Mouse (Mus musculus) layer of hippocampus, postnatal 10 days (tissue): ENCODE measurements at regions not wholly inside any gene's neighbourhood (a gene's known extent, or its start where the extent isn't known, plus 50 kb on each side); places are given as distances from the start of the nearest gene placed in this dataset.
A peak's percentile ranks its signal among the peaks of the same experiment; 100 is the strongest.

ENCODE experiments used
- DNase-seq, 2 experiments: peaks; one replicate each; pipeline ENCODE4 v3.0.0; 2021; ENCODE audit warnings: low spot score in 2 of 2

GRCm38 (mm10) chr2:173366734-173367133, 90.4 kb upstream of the Pmepa1 start:
- DNase-seq = no peak

- no peak for DNase-seq
These were observed 92.6 kb upstream of the Pmepa1 start for GRCm38 (mm10) chr2:173368899-173369298.

DNA sequence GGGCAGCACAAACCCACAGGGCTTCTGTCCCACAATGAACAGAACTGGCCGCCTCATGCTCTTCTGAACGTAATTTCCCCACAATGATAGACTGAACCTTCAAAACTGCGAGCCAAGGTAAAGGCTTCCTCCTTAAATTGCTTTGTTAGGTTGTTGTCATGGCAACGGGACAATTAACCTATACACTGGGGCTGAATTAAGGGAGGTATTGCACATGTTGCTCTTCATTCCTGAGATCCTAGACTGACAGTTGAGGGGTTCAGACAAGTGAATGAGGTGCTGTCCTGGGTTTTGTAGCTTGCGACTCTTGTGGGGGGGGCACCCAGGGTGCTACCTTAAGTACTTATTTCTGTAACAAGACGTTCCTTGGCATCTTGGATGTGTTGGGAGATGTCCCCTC, 100.6 kb upstream of the Pmepa1 start:
- no peak for DNase-seq

GRCm38 (mm10) chr2:173377497-173378257, 101.3 kb upstream of the Pmepa1 start:
- DNase-seq = no peak

DNA sequence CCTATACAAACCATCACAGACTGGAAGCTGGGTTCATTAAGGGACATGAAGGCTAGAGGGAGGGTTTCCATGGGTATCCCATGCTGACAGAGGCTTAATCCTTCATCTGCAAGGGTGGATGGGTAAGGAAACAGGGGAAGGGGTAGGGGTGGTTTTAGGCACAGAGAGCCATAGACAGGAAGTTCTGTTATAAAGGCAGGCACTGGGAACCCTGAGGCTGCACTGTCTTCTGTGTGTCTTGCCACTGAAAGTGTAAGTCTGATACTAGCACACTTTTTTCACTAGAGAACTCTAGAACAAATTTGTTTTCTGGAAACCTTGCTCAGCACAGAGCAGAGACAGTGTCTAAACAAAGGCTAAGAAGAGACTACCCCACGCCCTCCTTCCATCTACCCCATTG, 103.4 kb upstream of the Pmepa1 start:
- DNase-seq = no peak

- no peak for DNase-seq
These were observed 104.0 kb upstream of the Pmepa1 start for GRCm38 (mm10) chr2:173380341-173380761.

DNA sequence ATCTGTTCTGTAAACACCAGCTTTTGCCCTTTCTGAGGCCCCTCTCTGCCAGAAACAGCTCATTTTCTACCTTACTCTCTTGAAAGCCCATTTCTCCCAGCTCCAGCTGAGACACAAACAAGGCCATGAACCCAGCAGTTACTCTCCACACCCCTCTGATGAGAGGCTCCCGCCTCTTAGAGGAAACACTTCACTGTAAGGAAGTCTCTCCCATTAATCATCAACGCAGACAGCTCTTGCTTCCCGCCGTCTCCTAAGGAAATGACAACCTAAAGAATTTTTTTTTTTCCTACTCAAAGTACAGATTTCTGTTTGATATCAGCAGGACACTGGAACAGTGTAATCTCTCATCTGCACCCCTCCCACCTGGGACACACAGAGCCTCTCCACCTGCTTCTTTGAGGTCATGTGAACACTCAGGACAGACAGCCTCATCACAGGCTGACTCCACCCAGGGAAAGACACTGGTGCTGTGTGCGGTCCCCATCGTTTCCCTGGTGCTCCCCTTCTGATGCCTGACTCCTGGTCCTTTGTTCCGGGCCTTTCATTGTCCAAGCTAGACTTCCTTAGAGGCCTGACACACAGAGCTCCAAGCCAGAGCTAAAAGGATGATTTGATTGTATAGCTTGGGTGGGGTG, 106.0 kb upstream of the Pmepa1 start:
- DNase-seq = no peak

- no peak for DNase-seq
These were observed 108.7 kb upstream of the Pmepa1 start for GRCm38 (mm10) chr2:173384935-173385586.

DNA sequence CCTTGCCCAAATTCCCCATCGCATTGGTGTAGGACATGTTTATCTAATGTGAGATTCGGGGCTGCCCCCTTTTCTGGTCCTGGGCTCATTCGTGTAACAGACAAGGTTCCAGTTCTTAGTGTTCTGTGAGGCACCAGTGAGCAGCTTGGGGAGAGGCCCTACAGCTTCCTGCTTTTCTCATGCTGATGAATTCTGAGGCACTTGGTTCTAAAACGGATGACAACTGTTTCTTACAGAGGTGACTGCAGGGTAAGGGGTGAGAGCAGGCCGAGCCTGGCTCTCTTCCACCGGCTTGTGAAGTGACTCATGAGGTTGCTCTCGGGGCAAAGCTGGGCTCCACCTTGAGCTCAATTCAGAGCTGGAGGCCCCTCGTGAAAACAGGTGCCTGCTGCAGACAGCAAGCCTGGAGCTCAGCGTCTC, 109.4 kb upstream of the Pmepa1 start:
- DNase-seq = no peak

- DNase-seq = no peak
These were observed 111.8 kb upstream of the Pmepa1 start for GRCm38 (mm10) chr2:173388140-173388539.

- no peak for DNase-seq
These were observed 116.4 kb upstream of the Pmepa1 start for GRCm38 (mm10) chr2:173392557-173393323.

- no peak for DNase-seq
These were observed 116.9 kb upstream of the Pmepa1 start for GRCm38 (mm10) chr2:173393324-173393592.

DNA sequence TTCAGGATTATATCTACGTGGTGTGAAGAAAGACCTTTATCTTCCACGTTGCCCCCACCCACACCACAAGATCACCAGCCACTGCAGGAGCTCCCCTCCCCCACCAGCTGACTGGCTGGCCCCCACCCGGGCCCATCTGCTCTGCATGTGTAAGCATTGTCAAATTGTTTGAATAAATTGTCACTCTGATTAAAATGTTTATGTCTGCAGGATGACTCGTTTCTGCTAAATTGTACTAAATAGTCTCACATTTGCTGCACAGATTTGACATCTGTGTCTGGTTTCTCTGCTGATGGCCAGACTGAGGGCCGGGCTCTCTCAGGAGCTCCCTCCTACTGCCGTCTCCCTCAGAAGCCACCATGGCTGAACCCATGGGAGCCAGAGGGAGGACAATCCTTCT, 119.2 kb upstream of the Pmepa1 start:
- DNase-seq = no peak

DNA sequence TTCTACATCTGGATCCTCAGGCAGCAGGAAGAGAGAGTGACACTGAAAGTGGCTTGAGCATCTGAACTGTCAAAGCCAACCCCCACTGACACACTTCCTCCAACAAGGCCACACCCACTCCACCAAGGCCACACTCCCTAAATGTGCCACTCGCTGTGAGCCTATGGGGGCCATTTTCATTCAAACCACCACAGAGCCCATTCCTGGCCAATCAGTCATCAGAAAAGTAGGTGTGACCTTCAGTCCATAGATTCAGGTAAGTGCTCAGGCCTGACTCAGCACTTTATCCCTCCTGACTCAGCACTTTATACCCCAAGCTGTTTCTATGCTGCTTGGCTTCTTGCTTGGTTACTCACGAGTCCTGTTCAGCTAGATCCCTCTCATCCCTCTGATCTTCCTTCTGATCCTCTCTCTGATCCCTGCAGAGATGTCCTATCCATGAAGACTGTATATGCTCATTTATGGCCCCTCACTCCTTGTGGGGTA, 121.6 kb upstream of the Pmepa1 start:
- no peak for DNase-seq

- DNase-seq = no peak
These were observed 116.8 kb upstream of the 1700021F07Rik start for GRCm38 (mm10) chr2:173405629-173406028.

GRCm38 (mm10) chr2:173406344-173407094, 115.9 kb upstream of the 1700021F07Rik start:
- peak; percentile 44 to 56 for DNase-seq

DNA sequence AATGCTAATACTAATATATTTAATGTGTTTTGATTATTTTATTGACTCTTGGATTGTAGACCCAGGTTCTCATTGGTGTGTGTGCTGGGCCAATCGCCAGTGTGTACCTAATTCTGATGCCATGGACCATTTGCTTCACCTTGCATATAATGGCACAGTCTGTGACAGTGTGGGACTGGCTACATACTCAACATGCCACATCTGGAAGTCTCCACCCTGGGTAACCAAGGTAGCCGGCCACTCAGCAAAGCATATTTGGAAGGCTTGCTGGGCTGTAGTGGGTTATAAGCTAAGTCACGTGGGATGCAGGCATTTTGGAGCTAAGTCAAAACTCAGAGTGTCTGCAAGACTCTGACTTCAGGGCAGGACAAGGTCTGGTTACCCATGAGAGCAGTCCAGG, 115.3 kb upstream of the 1700021F07Rik start:
- no peak for DNase-seq

- no peak for DNase-seq
These were observed 113.7 kb upstream of the 1700021F07Rik start for GRCm38 (mm10) chr2:173408681-173409081.

DNA sequence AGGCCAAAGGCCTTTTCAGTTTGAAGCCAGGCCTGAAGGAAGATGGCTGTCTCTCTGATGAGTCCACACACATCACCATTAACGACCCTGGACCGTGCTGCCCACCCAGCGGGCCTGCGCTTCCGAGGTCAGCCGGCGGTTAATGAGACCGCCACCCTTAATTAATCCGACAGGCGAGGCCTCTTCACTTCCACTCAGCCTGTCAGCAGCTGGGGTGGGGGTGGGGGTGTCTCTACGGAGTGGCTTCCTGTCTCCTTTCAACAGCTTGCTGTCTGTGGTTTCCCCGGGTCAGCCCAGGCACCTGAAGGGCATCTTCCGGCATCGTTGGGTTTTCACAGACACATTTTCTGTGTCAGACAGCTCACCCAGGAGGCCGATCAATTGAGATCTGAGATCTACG, 113.0 kb upstream of the 1700021F07Rik start:
- no peak for DNase-seq

GRCm38 (mm10) chr2:173413906-173414656, 108.3 kb upstream of the 1700021F07Rik start:
- peak; percentile 79 for DNase-seq
